Mouse (Mus musculus): ENCODE measurements around the gene Syt7.

Gene Syt7

GRCm38 (mm10) chr19:10388615-10389313 is at the start of gene Syt7:
Syt7 (plus strand) TSS chr19:10389090.
- peak; percentile 33 to 40 for DNase-seq (ENCODE audit: low read depth in 1 of 2, low spot score in 2 of 2)

GRCm38 (mm10) chr19:10339271-10339670 is 49.6 kb upstream of the Syt7 start:
- no peak for DNase-seq (ENCODE audit: low read depth in 1 of 2, low spot score in 2 of 2)

- no peak for DNase-seq (ENCODE audit: low read depth in 1 of 2, low spot score in 2 of 2)
Measured at GRCm38 (mm10) chr19:10340661-10341060, 48.2 kb upstream of the Syt7 start.

GRCm38 (mm10) chr19:10341152-10341551 is 47.7 kb upstream of the Syt7 start:
- no peak for DNase-seq (ENCODE audit: low read depth in 1 of 2, low spot score in 2 of 2)

GRCm38 (mm10) chr19:10341817-10342439 is 47.0 kb upstream of the Syt7 start:
- DNase-seq (ENCODE audit: low read depth in 1 of 2, low spot score in 2 of 2): no peak

GRCm38 (mm10) chr19:10343866-10344265 is 45.0 kb upstream of the Syt7 start:
- no peak for DNase-seq (ENCODE audit: low read depth in 1 of 2, low spot score in 2 of 2)

- DNase-seq (ENCODE audit: low read depth in 1 of 2, low spot score in 2 of 2): no peak
Measured at GRCm38 (mm10) chr19:10345696-10346095, 43.2 kb upstream of the Syt7 start.

- no peak for DNase-seq (ENCODE audit: low read depth in 1 of 2, low spot score in 2 of 2)
Measured at GRCm38 (mm10) chr19:10347628-10348273, 41.1 kb upstream of the Syt7 start.

- DNase-seq (ENCODE audit: low read depth in 1 of 2, low spot score in 2 of 2): no peak
Measured at GRCm38 (mm10) chr19:10352218-10352617, 36.7 kb upstream of the Syt7 start.

- DNase-seq (ENCODE audit: low read depth in 1 of 2, low spot score in 2 of 2): no peak
Measured at GRCm38 (mm10) chr19:10354830-10355229, 34.1 kb upstream of the Syt7 start.

- DNase-seq (ENCODE audit: low read depth in 1 of 2, low spot score in 2 of 2): no peak
Measured at GRCm38 (mm10) chr19:10356845-10357503, 31.9 kb upstream of the Syt7 start.

- DNase-seq (ENCODE audit: low read depth in 1 of 2, low spot score in 2 of 2): no peak
Measured at GRCm38 (mm10) chr19:10359105-10359946, 29.6 kb upstream of the Syt7 start.

- no peak for DNase-seq (ENCODE audit: low read depth in 1 of 2, low spot score in 2 of 2)
Measured at GRCm38 (mm10) chr19:10362473-10363129, 26.3 kb upstream of the Syt7 start.

- DNase-seq (ENCODE audit: low read depth in 1 of 2, low spot score in 2 of 2): no peak
Measured at GRCm38 (mm10) chr19:10363869-10364268, 25.0 kb upstream of the Syt7 start.

GRCm38 (mm10) chr19:10366116-10366845 is 22.6 kb upstream of the Syt7 start:
- no peak for DNase-seq (ENCODE audit: low read depth in 1 of 2, low spot score in 2 of 2)

- DNase-seq (ENCODE audit: low read depth in 1 of 2, low spot score in 2 of 2): no peak
Measured at GRCm38 (mm10) chr19:10367802-10368201, 21.1 kb upstream of the Syt7 start.

GRCm38 (mm10) chr19:10369936-10370335 is 19.0 kb upstream of the Syt7 start:
- DNase-seq (ENCODE audit: low read depth in 1 of 2, low spot score in 2 of 2): no peak

GRCm38 (mm10) chr19:10373191-10373590 is 15.7 kb upstream of the Syt7 start:
- no peak for DNase-seq (ENCODE audit: low read depth in 1 of 2, low spot score in 2 of 2)

- no peak for DNase-seq (ENCODE audit: low read depth in 1 of 2, low spot score in 2 of 2)
Measured at GRCm38 (mm10) chr19:10375260-10375659, 13.6 kb upstream of the Syt7 start.

- DNase-seq (ENCODE audit: low read depth in 1 of 2, low spot score in 2 of 2): no peak
Measured at GRCm38 (mm10) chr19:10379978-10380377, 8.9 kb upstream of the Syt7 start.
